Mouse (Mus musculus) ES-E14 (cell line): ENCODE results near the gene Caskin1. TPM values are rescaled to one million over a fixed set of nuclear protein-coding genes. Genes with fewer than 3 reads are reported as not detected.

ENCODE experiments used
- DNase-seq: peaks from one replicate; pipeline ENCODE4 v3.0.0-alpha.2; 2013; ENCODE audit warnings: low read depth, low spot score
- H3K27ac ChIP-seq: 2 replicates; pipeline ENCODE4 v1.5.1; 2012; ENCODE audit warnings: low read depth, mild to moderate bottlenecking, low read length, moderate library complexity, mixed read lengths; ENCODE audit not compliant: poor library complexity, insufficient read depth, severe bottlenecking
- H3K36me3 ChIP-seq: 2 replicates; pipeline ENCODE4 v1.6.1; 2012; ENCODE audit warnings: mild to moderate bottlenecking, low read length, moderate library complexity, mixed read lengths; ENCODE audit not compliant: control insufficient read depth, poor library complexity, insufficient read depth, severe bottlenecking
- H3K4me1 ChIP-seq, 2 experiments: fragments of 150-350 bp in 1 of 2; sonication (generic) in 1 of 2; 2 replicates each; pipeline ENCODE4 v1.6.1; 2012; ENCODE audit warnings: low read length in 2 of 2, mild to moderate bottlenecking in 1 of 2, mixed read lengths in 1 of 2; ENCODE audit not compliant: control insufficient read depth in 2 of 2, insufficient read depth in 2 of 2, poor library complexity in 1 of 2
- H3K4me3 ChIP-seq, 2 experiments: fragments of 150-350 bp in 1 of 2; sonication (generic) in 1 of 2; 2 replicates each; pipeline ENCODE4 v1.5.1; 2012; ENCODE audit warnings: low read length in 2 of 2, low read depth in 1 of 2, mild to moderate bottlenecking in 1 of 2, mixed read lengths in 1 of 2; ENCODE audit not compliant: insufficient read depth in 1 of 2, poor library complexity in 1 of 2, severe bottlenecking in 1 of 2
- H3K9ac ChIP-seq: 2 replicates; pipeline ENCODE4 v1.6.1; 2012; ENCODE audit warnings: low read depth, mild to moderate bottlenecking, low read length, mixed read lengths; ENCODE audit not compliant: poor library complexity, insufficient read depth, severe bottlenecking
- H3K9me3 ChIP-seq: fragments of 150-350 bp; sonication (generic); 2 replicates; pipeline ENCODE4 v1.6.1; 2012; ENCODE audit warnings: low read depth, mild to moderate bottlenecking, low read length; ENCODE audit not compliant: control insufficient read depth, insufficient read depth
- CHD2 ChIP-seq: IDR thresholded peaks from 2 replicates; pipeline ENCODE4 v1.6.1; 2014; ENCODE audit warnings: mild to moderate bottlenecking, low read depth, low read length, inconsistent platforms
- HCFC1 ChIP-seq: IDR thresholded peaks from 2 replicates; pipeline ENCODE4 v1.6.1; 2012; ENCODE audit warnings: low read length, inconsistent platforms, borderline replicate concordance; ENCODE audit not compliant: insufficient read depth
- MAFK ChIP-seq: IDR thresholded peaks from 2 replicates; pipeline ENCODE4 v1.6.1; 2014; ENCODE audit warnings: mild to moderate bottlenecking, low read depth, low read length, inconsistent platforms; ENCODE audit not compliant: insufficient read depth
- ZC3H11A ChIP-seq: IDR thresholded peaks from 2 replicates; pipeline ENCODE4 v1.6.1; 2012; ENCODE audit warnings: low read depth, mild to moderate bottlenecking, inconsistent platforms, low read length, borderline replicate concordance
- ZNF384 ChIP-seq: IDR thresholded peaks from 2 replicates; pipeline ENCODE4 v1.6.1; 2012; ENCODE audit warnings: low read depth, low read length, inconsistent platforms
- in situ Hi-C, 2 experiments: fragments of 600-800 bp; cut with MboI; formaldehyde crosslinking; loops; one replicate each; pipeline ENCODE4 v1.15.1; 2025; ENCODE audit warnings: low sequenced_read_pairs in 2 of 2, inconsistent platforms in 1 of 2; ENCODE audit not compliant: unreplicated experiment in 2 of 2
- total RNA-seq: library from RNA; depleted of rRNA; stranded (reverse); fragments of 300-350 nt; gene quantifications from 2 replicates; pipeline ENCODE4 v1.2.3, GENCODE M21; 2012

The Caskin1 gene
- total RNA-seq, 1 experiment = 2.0 TPM

- Histone ChIP-seq H3K9me3 (no peaks in the 10 kb centered on the region), H3K4me3 (peak overlapping the region; percentile 94 to 97), H3K9ac (peak overlapping the region; percentile 95), H3K27ac (peak overlapping the region; percentile 80; the same call in 1 of the 2 replicates), H3K36me3 (peaks cover 21% of the 10 kb centered on the region), H3K4me1 (peaks cover 1 to 17% of the 10 kb centered on the region in 2 experiments; a peak in 1 of 4 replicates)
- in situ Hi-C loops = no loop called here
- no peak for TF ChIP-seq ZC3H11A
- no peak for TF ChIP-seq HCFC1
- no peak for TF ChIP-seq CHD2
- no peak for DNase-seq
Measured at GRCm38 (mm10) chr17:24529883-24530282, 41.5 kb downstream of the Caskin1 start.

GRCm38 (mm10) chr17:24530361-24531050, 42.1 kb downstream of the Caskin1 start:
- peak overlapping the region in 1 of 2 experiments; percentile 94; a peak in 1 of 4 replicates for H3K4me3 ChIP-seq
- H3K36me3 ChIP-seq = peaks cover 21% of the 10 kb centered on the region
- H3K27ac ChIP-seq = no peak overlapping the region
- H3K9me3 ChIP-seq = no peaks in the 10 kb centered on the region
- peaks cover 1 to 17% of the 10 kb centered on the region in 2 experiments; a peak in 1 of 4 replicates for H3K4me1 ChIP-seq
- in situ Hi-C loops = no loop called here
- DNase-seq = no peak
- TF ChIP-seq ZNF384 = no peak
- TF ChIP-seq HCFC1 = no peak
- no peak for TF ChIP-seq MAFK
- TF ChIP-seq ZC3H11A = no peak
- TF ChIP-seq CHD2 = no peak
- peak overlapping the region; percentile 95; the same call in 1 of the 2 replicates for H3K9ac ChIP-seq

GRCm38 (mm10) chr17:24531064-24531463, 42.7 kb downstream of the Caskin1 start:
- Histone ChIP-seq H3K27ac (no peak overlapping the region), H3K9ac (no peak overlapping the region), H3K4me1 (peaks cover 1 to 17% of the 10 kb centered on the region in 2 experiments; a peak in 1 of 4 replicates), H3K36me3 (peaks cover 21% of the 10 kb centered on the region), H3K9me3 (no peaks in the 10 kb centered on the region), H3K4me3 (no peak overlapping the region)
- TF ChIP-seq MAFK (no peak), ZC3H11A (no peak), HCFC1 (no peak), CHD2 (no peak), ZNF384 (no peak)
- in situ Hi-C loops = no loop called here
- no peak for DNase-seq

- peaks cover 1 to 15% of the 10 kb centered on the region in 2 experiments; a peak in 1 of 4 replicates for H3K4me1 ChIP-seq
- peaks cover 21% of the 10 kb centered on the region for H3K36me3 ChIP-seq
- no peak overlapping the region for H3K4me3 ChIP-seq
- in situ Hi-C loops = no loop called here
- no peaks in the 10 kb centered on the region for H3K9me3 ChIP-seq
- H3K27ac ChIP-seq = no peak overlapping the region
- TF ChIP-seq MAFK = no peak
- no peak for DNase-seq
- no peak overlapping the region for H3K9ac ChIP-seq
Measured at GRCm38 (mm10) chr17:24532045-24532444, 43.6 kb downstream of the Caskin1 start.
